Mouse (Mus musculus) stomach, postnatal 0 days (tissue): ENCODE results near the gene Bmp8a.

Experiments
- CTCF ChIP-seq: IDR thresholded peaks from 2 replicates; pipeline ENCODE4 v1.5.1; 2016; ENCODE audit warnings: antibody characterized with exemption, low read depth, mild to moderate bottlenecking, moderate library complexity
- EP300 ChIP-seq: optimal IDR thresholded peaks from 2 replicates; pipeline ENCODE3; 2016; ENCODE audit warnings: antibody characterized with exemption

GRCm38 (mm10) chr4:123342091-123342641 is 886 bp downstream of the Bmp8a start:
- no peak; the same call in 1 of the 2 replicates for TF ChIP-seq CTCF
- no peak for TF ChIP-seq EP300
